Mouse (Mus musculus) bone marrow macrophage, adult 2 months (primary cell): ENCODE data around the gene Nlrp6.
A peak's percentile ranks its signal among the peaks of the same experiment; 100 is the strongest.

ENCODE experiments used
- CTCF ChIP-seq: IDR thresholded peaks from 2 replicates; pipeline ENCODE4 v1.5.1; 2012; ENCODE audit warnings: low read depth, mild to moderate bottlenecking, low read length, moderate library complexity
- POLR2A ChIP-seq: IDR thresholded peaks from 2 replicates; pipeline ENCODE4 v1.6.1; 2012; ENCODE audit warnings: mild to moderate bottlenecking, low read depth, low read length, borderline replicate concordance

DNA sequence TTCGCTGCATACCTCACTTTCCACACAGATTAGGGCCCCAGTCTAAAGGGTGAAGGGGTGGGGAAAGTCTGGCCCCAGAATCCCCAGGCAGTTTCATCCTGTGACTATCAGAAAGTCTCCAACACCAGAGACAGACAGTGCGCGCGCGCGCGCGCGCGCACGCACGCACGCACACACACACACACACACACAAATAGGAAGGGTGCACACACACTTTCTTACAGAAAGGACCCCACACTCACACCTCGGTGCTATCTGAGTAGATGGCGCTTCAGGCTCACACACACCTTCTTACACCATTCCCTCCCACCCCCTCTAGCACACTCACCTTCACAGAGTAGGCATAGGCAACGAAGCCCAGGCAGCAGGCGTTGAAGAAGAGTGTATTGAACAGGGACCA is 34.6 kb downstream of the Nlrp6 start:
- no peak for TF ChIP-seq CTCF
- 0 out of 2 replicates have a peak, but pooled peaks have one; percentile 11 for TF ChIP-seq POLR2A
